Mouse (Mus musculus) E14TG2a.4 (cell line): ENCODE data around the gene Pcdh8.

Source experiments
- CTCF ChIP-seq: conservative IDR thresholded peaks from 2 replicates; pipeline ENCODE4 v1.5.1; 2014; ENCODE audit warnings: low read length
- NANOG ChIP-seq: IDR thresholded peaks from 2 replicates; pipeline ENCODE4 v1.6.1; 2014; ENCODE audit warnings: borderline replicate concordance, low read length, mixed read lengths
- POU5F1 ChIP-seq: IDR thresholded peaks from 2 replicates; pipeline ENCODE4 v1.6.1; 2014; ENCODE audit warnings: low read length, borderline replicate concordance

DNA sequence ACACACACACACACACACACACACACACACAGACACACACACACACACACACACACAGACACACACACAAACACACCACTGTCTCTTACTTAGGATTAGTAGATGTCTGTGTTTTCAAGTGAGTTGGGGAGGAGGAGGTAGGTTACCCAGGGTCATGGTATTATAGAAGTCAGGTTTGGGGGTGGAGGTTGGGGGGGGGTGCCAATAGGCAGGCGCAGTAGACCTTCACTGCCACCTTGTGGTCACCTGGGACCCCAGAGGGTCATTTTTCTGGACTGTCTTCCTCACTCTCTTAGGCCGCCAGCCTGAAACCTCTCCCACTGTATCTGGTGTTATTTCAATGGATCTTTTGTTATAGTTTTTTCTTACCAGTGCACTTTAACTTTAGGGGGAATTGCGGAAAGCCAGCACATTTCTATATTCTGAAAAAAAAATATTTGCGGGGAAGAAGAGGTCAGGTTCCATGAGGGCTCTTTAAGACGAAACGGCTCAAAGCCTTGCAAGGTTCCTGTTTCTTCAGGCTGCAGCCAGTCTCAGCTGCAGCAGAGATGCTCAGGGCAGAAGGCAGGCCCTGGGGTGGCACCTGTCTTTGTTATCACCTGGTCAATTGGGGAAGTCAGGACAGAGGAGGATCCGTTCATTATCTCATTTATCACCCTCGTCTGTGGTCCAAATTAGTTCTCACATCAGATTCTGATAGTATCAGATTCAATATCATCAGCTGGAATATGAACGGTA, 33.3 kb downstream of the Pcdh8 start:
- TF ChIP-seq CTCF (peak; percentile 41), POU5F1 (no peak), NANOG (no peak)
